Mouse (Mus musculus) CH12.LX (cell line): ENCODE results near the gene Atp5f1.

Experiments used
- CTCF ChIP-seq, 2 experiments: IDR thresholded peaks in 1 of 2; conservative IDR thresholded peaks in 1 of 2; 2 replicates each; pipeline ENCODE4 v1.5.1; 2011 to 2012; ENCODE audit warnings: low read depth in 2 of 2, low read length in 2 of 2, improper control_type of control experiment in 1 of 2, inconsistent platforms in 1 of 2, mild to moderate bottlenecking in 1 of 2, moderate library complexity in 1 of 2
- ELF1 ChIP-seq: IDR thresholded peaks from 2 replicates; pipeline ENCODE4 v1.6.1; 2014; ENCODE audit warnings: low read depth, mild to moderate bottlenecking, inconsistent platforms, low read length, improper control_type of control experiment
- MAFK ChIP-seq: IDR thresholded peaks from 2 replicates; pipeline ENCODE4 v1.6.1; 2011; ENCODE audit warnings: low read length, improper control_type of control experiment; ENCODE audit not compliant: insufficient replicate concordance
- MAX ChIP-seq: IDR thresholded peaks from 2 replicates; pipeline ENCODE4 v1.6.1; 2011; ENCODE audit warnings: low read length, improper control_type of control experiment
- MEF2A ChIP-seq: IDR thresholded peaks from 2 replicates; pipeline ENCODE4 v1.6.1; 2014; ENCODE audit warnings: low read depth, mild to moderate bottlenecking, inconsistent platforms, low read length, improper control_type of control experiment, borderline replicate concordance
- NRF1 ChIP-seq: IDR thresholded peaks from 2 replicates; pipeline ENCODE4 v1.6.1; 2014; ENCODE audit warnings: low read depth, mild to moderate bottlenecking, inconsistent platforms, low read length, improper control_type of control experiment, moderate library complexity
- POLR2A ChIP-seq: IDR thresholded peaks from 2 replicates; pipeline ENCODE4 v1.6.1; 2011; ENCODE audit warnings: low read depth, mild to moderate bottlenecking, improper control_type of control experiment, low read length
- SIN3A ChIP-seq: IDR thresholded peaks from 2 replicates; pipeline ENCODE4 v1.6.1; 2012; ENCODE audit warnings: low read length, improper control_type of control experiment, inconsistent platforms
- TCF12 ChIP-seq: IDR thresholded peaks from 2 replicates; pipeline ENCODE4 v1.6.1; 2014; ENCODE audit warnings: low read depth, mild to moderate bottlenecking, inconsistent platforms, low read length, improper control_type of control experiment

- TF ChIP-seq POLR2A (no peak), TCF12 (no peak), MEF2A (no peak), MAFK (no peak), NRF1 (no peak), SIN3A (no peak), CTCF (conservative IDR thresholded peaks at IDR 0.05 in 1 of 2, IDR thresholded peaks at IDR 0.05 in 1 of 2; ENCODE audit: low read depth in 2 of 2, low read length in 2 of 2) (no peak), MAX (no peak), ELF1 (no peak)
Measured at GRCm38 (mm10) chr3:105924616-105925015, 35.3 kb downstream of the Atp5f1 start.
